Mouse (Mus musculus): Measurements from ENCODE around the gene Kif9.

Kif9 gene

GRCm38 (mm10) chr9:110529002-110529737 lies 52.4 kb downstream of the Kif9 start:
- peak; percentile 12 for DNase-seq

GRCm38 (mm10) chr9:110530650-110531049 lies 53.9 kb downstream of the Kif9 start:
- no peak for DNase-seq

GRCm38 (mm10) chr9:110531151-110531791 lies 54.5 kb downstream of the Kif9 start:
- peak; percentile 16 for DNase-seq

GRCm38 (mm10) chr9:110531914-110532489 lies 55.2 kb downstream of the Kif9 start:
- peak; percentile 95 for DNase-seq

GRCm38 (mm10) chr9:110532538-110533291 lies 56.0 kb downstream of the Kif9 start, which contains the start of gene Setd2:
Setd2 (plus strand) TSS chr9:110532597.
- DNase-seq = peak; percentile 74

GRCm38 (mm10) chr9:110533645-110534044 lies 56.9 kb downstream of the Kif9 start:
- no peak for DNase-seq

GRCm38 (mm10) chr9:110535114-110535513 lies 58.4 kb downstream of the Kif9 start:
- DNase-seq = no peak

GRCm38 (mm10) chr9:110536636-110537035 lies 59.9 kb downstream of the Kif9 start:
- no peak for DNase-seq

- DNase-seq = no peak
These were observed 61.8 kb downstream of the Kif9 start for GRCm38 (mm10) chr9:110538511-110538910.

- DNase-seq = no peak
These were observed 65.2 kb downstream of the Kif9 start for GRCm38 (mm10) chr9:110541988-110542387.

- no peak for DNase-seq
These were observed 71.5 kb downstream of the Kif9 start for GRCm38 (mm10) chr9:110548261-110548660.

- no peak for DNase-seq
These were observed 91.6 kb downstream of the Kif9 start for GRCm38 (mm10) chr9:110568309-110568708.
